Mouse (Mus musculus): ENCODE data around the gene Clcf1. TPM values are rescaled to one million over a fixed set of nuclear protein-coding genes. Genes with fewer than 3 reads are reported as not detected.

The Clcf1 gene
- total RNA-seq (2021), result under 1 TPM; 0.27 to 0.61 TPM

GRCm38 (mm10) chr19:4214071-4214770 is at the start of gene Clcf1, which contains the start of gene AC109138.7:
Gene Clcf1 (plus strand): TSS chr19:4214238.
Gene AC109138.7 (plus strand): TSS chr19:4214357.
- DNase-seq (ENCODE audit: extremely low spot score in 1 of 2, low spot score in 1 of 2), result no peak

DNA sequence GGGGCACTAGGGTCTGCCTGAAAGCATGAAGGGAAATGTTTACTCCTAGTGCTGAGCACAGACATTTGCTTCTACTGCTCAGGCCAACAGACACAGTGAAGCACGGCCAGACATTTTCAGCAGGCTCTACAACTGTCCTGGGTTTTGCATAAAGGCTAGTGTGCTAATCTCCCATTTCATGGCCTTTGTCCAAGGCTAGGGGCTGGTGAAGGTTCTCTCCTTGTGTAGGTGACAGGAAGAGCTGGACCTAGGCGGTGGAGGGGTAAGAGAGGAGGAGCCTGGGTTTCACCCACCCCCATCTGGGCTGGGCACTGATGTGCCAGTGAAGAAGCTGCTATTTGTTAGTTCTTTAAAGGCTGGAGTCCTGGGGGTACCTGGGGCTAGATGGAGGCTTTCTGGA is 49.3 kb upstream of the Clcf1 start:
- DNase-seq (ENCODE audit: extremely low spot score in 1 of 2, low spot score in 1 of 2), result no peak

GRCm38 (mm10) chr19:4166678-4167476 is 47.2 kb upstream of the Clcf1 start:
- no peak for DNase-seq (ENCODE audit: extremely low spot score in 1 of 2, low spot score in 1 of 2)

- peak; percentile 97 to 98 for DNase-seq (ENCODE audit: extremely low spot score in 1 of 2, low spot score in 1 of 2)
Observed at GRCm38 (mm10) chr19:4169378-4169784, 44.7 kb upstream of the Clcf1 start.

DNA sequence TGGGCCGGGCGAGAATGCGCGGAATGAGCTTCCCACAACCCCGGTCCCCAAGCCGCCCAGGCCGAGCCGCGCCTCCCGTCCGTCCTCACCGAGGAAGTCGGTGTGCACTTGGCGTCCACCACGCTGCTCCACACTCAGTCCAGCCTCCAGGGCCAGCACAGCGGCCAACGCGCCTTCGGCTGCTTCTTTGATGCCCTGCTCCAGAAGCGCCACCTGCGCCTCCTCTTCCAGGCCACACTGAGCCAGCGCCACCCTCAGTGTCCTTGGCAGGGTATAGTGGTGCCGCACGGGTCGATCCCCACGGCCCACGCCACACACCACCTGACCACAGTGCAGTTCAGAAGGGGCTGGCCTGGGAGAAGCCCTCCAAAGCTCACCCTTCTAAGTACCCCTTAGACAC is 44.2 kb upstream of the Clcf1 start:
- no peak for DNase-seq (ENCODE audit: extremely low spot score in 1 of 2, low spot score in 1 of 2)

DNA sequence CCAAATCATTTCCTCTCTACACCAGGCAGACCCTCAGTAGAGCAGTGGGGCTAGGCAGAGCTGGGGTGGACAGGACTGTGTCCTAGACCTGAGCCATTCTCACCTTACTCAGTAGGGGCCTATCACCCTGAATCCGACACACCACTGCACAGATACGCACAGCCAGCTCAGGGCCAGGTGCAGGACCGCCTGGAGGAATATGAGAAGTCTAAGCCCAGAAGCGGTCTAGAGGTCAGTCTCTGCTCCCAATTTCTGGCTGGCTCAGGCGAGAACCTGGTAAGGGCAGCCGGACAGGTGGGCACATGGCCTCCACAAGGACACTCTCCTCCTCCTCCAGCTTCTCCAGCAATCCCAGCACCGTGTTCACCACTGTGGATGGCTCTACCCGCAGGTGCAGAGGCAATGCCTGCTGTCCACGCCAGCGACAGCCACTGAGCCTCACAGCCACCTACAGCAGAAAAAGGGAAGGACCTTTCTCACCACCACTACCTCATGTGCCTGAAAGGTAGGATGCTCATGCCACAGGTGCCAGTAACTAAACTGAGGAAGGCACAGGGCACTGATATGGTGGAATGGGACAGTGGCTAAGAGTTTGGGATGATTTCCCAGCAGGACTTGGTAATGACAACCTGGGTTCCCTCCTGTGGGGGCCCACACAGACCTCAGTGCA is 43.2 kb upstream of the Clcf1 start:
- DNase-seq (ENCODE audit: extremely low spot score in 1 of 2, low spot score in 1 of 2), result no peak

DNA sequence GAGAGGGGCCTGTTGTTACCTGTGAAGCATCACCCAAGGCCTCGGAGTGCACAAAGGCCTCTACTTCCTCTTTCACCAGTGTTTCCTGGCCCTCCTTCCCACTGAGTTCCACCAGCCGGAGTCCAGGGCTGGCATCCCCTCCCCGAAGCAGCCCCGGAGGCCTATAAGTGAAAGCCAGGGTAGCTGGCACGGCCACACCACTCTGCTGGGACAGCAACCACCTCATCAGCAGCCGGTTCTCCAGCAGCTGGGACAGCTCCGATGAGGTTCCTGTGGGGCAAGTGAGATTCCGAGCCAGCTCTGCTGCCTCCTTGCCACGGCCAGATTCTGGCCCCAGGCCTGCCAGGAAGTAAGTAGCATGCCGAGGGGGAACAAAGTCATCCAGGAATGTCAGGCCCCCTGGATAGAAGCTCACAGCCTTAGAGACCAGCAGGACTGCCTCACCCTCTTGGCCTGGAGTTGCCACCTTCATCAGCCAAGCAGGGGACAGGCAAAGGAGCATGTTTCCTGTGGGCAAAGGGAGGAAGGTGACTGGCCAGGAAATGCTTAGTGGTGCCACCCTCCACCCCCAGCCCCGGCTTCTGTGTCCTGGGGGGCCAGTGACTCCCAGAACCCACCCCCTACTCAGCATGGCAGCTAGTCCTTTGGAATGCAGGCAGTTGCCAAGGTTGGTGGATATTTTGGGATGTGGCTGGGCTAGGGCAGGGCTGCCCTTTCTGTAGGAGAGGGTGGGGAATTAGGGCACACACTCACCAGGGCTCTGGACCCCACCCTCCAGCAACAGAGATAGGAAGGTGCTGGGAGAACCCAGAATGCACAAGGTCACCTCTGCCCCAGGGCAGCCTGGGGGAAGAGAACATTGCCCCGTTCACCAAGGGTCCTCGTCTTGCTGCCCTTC is 42.4 kb upstream of the Clcf1 start:
- no peak for DNase-seq (ENCODE audit: extremely low spot score in 1 of 2, low spot score in 1 of 2)

- no peak for DNase-seq (ENCODE audit: extremely low spot score in 1 of 2, low spot score in 1 of 2)
Observed at GRCm38 (mm10) chr19:4172925-4173324, 41.1 kb upstream of the Clcf1 start.

- no peak for DNase-seq (ENCODE audit: extremely low spot score in 1 of 2, low spot score in 1 of 2)
Observed at GRCm38 (mm10) chr19:4175368-4175947, 38.6 kb upstream of the Clcf1 start, which contains the start of gene Carns1. Gene Carns1 (minus strand): TSS chr19:4175479.

DNA sequence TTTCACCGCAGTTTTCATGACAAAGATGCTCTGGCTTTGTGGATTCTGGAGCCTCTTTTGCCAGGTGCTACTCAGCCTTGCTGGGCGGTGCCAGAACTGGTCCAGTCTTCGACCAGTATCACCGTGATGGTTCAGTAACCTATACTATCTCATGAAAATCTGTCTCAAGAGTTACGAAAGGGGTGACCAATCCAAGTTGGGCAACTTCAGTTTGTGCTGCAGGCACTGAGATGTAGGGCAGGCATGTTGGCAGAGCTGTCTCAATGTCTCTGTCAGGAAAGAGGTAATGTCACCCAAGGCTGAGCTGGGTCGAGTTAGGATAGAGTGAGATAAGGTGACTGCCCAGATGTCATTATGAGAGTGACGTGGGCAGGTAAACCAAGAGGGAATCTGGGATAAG is 33.6 kb upstream of the Clcf1 start:
- no peak for DNase-seq (ENCODE audit: extremely low spot score in 1 of 2, low spot score in 1 of 2)

- peak in 1 of 2 experiments; percentile 57 for DNase-seq (ENCODE audit: extremely low spot score in 1 of 2, low spot score in 1 of 2)
Observed at GRCm38 (mm10) chr19:4181892-4182291, 32.1 kb upstream of the Clcf1 start.

GRCm38 (mm10) chr19:4183689-4184088 is 30.3 kb upstream of the Clcf1 start:
- DNase-seq (ENCODE audit: extremely low spot score in 1 of 2, low spot score in 1 of 2), result no peak

GRCm38 (mm10) chr19:4184976-4185975 is 28.8 kb upstream of the Clcf1 start:
- no peak for DNase-seq (ENCODE audit: extremely low spot score in 1 of 2, low spot score in 1 of 2)

GRCm38 (mm10) chr19:4187303-4187702 is 26.7 kb upstream of the Clcf1 start:
- no peak for DNase-seq (ENCODE audit: extremely low spot score in 1 of 2, low spot score in 1 of 2)

- DNase-seq (ENCODE audit: extremely low spot score in 1 of 2, low spot score in 1 of 2), result no peak
Observed at GRCm38 (mm10) chr19:4189051-4189620, 24.9 kb upstream of the Clcf1 start.

DNA sequence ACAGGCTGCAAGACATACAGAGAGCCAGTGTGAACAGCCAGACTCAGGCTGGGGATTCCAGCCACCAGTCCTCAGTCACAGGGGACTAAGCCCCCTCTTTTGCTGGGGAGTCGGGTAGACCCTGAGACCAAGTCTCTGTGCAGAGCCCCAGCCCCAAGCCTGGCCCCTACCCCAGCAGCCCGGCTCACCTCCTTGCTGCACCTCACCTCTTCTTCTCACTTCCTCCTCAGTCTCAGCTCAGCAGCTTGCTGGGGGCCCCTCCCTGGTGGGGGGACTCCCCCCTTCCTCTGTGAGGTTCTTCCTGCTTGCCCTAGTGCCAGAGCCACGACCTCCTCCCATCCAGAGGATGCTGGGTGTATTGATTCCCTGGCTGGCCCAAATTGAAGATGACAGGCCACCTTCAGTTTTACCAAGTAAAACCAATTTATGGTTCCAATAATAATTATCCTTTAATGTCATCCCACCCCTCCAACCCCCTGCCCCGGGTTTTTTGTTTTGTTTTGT is 23.2 kb upstream of the Clcf1 start, which contains the start of gene Tbc1d10c:
TSS of gene Tbc1d10c (minus strand) at position 454 of the 504 bp plus-strand sequence.
- no peak for DNase-seq (ENCODE audit: extremely low spot score in 1 of 2, low spot score in 1 of 2)

DNA sequence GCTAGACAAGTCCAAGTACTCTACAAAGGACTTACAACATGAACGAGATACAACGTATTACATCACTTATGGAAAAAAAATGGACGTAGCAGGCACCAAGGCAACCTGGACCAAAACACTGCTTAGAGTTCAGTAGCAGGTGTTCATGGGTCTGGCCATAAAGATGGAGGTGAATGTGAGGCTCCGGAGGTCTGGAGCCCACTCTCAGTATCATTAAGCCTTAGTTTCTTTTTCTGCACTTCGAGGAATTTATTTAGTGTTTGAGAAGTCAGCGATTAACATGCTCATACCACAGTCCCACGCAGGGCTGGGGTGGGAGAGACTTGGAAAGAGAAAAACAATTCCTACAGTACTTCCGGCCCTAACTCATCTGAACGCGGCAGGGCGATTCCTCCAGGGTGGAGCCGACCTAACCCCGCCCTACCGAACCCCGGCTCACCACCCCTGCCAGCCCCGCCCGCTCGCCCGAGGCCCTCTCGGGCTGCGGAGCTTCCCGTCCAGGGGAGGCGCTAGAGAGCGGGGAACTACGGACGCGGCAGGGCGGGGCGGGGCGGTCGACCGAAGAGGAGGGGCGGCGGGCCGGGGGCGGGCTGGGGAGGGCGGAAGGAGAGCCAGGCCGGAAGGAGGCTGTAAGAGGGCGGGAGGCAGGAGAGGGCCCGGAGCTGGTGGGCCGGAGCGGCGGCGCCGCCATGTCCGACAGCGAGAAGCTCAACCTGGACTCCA is 22.3 kb upstream of the Clcf1 start, which contains the start of gene Ppp1ca:
TSS of gene Ppp1ca (plus strand) at position 538 of the 723 bp plus-strand sequence.
- peak; percentile 92 to 95 for DNase-seq (ENCODE audit: extremely low spot score in 1 of 2, low spot score in 1 of 2)

All from layer of hippocampus, postnatal 25 days (tissue).